Mouse (Mus musculus) midbrain, embryonic 15.5 days (tissue): ENCODE measurements at regions not wholly inside any gene's neighbourhood (a gene's known extent, or its start where the extent isn't known, plus 50 kb on each side); places are given as distances from the start of the nearest gene placed in this dataset.
A peak's percentile ranks its signal among the peaks of the same experiment; 100 is the strongest.

Experiments
- ATAC-seq: fragments of 200-750 bp; cut with Nextera tagmentation; replicated peaks from 2 replicates; pipeline ENCODE4 v1.8.0; 2017; ENCODE audit warnings: moderate TSS enrichment
- H3K27ac ChIP-seq: fragments of 300-500 bp; sonication (generic); 2 replicates; pipeline ENCODE4 v1.5.1; 2015; ENCODE audit warnings: mild to moderate bottlenecking, inconsistent platforms
- H3K27me3 ChIP-seq: fragments of 300-500 bp; sonication (generic); replicated peaks from 2 replicates; pipeline ENCODE4 v1.6.1; 2015; ENCODE audit warnings: inconsistent platforms
- H3K36me3 ChIP-seq: fragments of 300-500 bp; sonication (generic); replicated peaks from 2 replicates; pipeline ENCODE4 v1.6.1; 2015; ENCODE audit warnings: inconsistent platforms
- H3K4me1 ChIP-seq: fragments of 300-500 bp; sonication (generic); 2 replicates; pipeline ENCODE4 v1.6.1; 2015; ENCODE audit warnings: inconsistent platforms
- H3K4me2 ChIP-seq: fragments of 300-500 bp; sonication (generic); 2 replicates; pipeline ENCODE4 v1.6.1; 2015; ENCODE audit warnings: inconsistent platforms, mild to moderate bottlenecking, moderate library complexity
- H3K4me3 ChIP-seq: fragments of 300-500 bp; sonication (generic); 2 replicates; pipeline ENCODE4 v1.5.1; 2015; ENCODE audit warnings: mild to moderate bottlenecking, inconsistent platforms
- H3K9ac ChIP-seq: fragments of 300-500 bp; sonication (generic); 2 replicates; pipeline ENCODE4 v1.6.1; 2015; ENCODE audit warnings: mild to moderate bottlenecking, inconsistent platforms
- H3K9me3 ChIP-seq: fragments of 300-500 bp; sonication (generic); 2 replicates; pipeline ENCODE4 v1.6.1; 2016; ENCODE audit warnings: inconsistent platforms
- WGBS: fragments of 180-500 bp; shearing (Covaris S2); methylation state at CpG from one replicate; pipeline ENCODE4 v1.1.7; 2015; ENCODE audit warnings: mixed read lengths; 5-methylcytosine and 5-hydroxymethylcytosine counted together

DNA sequence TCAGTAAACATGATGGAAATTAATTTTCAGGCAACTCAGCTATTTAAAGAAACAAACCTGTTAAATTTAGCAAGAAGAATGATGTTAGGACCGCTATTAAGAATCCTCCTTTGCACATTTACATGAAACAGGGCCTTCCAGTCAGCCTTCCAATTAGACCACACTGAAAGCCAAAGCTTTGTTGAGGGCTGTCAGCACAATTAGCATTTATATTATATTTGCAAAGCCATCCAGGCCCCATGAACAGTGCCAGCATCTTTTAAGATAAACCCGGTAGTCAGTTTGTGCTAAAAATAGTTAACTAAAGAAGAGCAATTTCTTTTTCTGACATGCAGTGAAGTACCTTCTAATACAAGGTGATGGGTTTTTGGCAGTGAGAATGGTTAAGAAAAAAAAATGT lies 495.1 kb downstream of the Kcna4 start:
- ATAC-seq = peak; percentile 65
- no peak overlapping the region for H3K9ac ChIP-seq
- 34% methylated on average over 2 of the region's 2 CpGs for WGBS

DNA sequence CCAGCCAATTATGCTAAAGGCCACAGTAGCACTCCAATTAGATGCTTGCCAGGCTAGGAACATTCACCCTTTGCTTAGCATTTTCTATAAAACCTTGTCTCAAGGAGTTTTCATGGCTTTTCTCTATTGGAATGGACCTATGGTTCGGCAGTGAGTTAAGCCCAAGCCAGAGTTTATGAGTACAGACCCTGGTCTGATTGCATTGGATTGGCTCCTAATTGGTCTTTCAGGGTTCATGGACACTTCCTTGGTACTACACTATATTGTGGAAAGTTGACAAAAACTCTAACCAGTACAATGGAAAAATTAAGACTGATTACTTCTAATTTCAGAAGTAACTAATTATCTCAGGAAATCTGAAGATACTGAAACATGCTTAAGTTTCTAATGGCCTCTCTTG lies 506.5 kb downstream of the Kcna4 start:
- Histone ChIP-seq H3K4me1 (no peaks in the 10 kb centered on the region), H3K4me3 (no peak overlapping the region), H3K27me3 (no peaks in the 10 kb centered on the region), H3K27ac (no peak overlapping the region), H3K36me3 (no peaks in the 10 kb centered on the region), H3K9me3 (no peaks in the 10 kb centered on the region), H3K4me2 (no peak overlapping the region), H3K9ac (no peak overlapping the region)
- no peak for ATAC-seq
- WGBS = 95% methylated on average over 1 of the region's 1 CpGs

More for the DNA sequence above, 495.1 kb downstream of the Kcna4 start:
- no peaks in the 10 kb centered on the region for H3K27me3 ChIP-seq
- H3K9me3 ChIP-seq = no peaks in the 10 kb centered on the region
- no peaks in the 10 kb centered on the region for H3K36me3 ChIP-seq
- H3K4me3 ChIP-seq = no peak overlapping the region
- no peaks in the 10 kb centered on the region for H3K4me1 ChIP-seq
- H3K27ac ChIP-seq = no peak overlapping the region
- no peak overlapping the region for H3K4me2 ChIP-seq

DNA sequence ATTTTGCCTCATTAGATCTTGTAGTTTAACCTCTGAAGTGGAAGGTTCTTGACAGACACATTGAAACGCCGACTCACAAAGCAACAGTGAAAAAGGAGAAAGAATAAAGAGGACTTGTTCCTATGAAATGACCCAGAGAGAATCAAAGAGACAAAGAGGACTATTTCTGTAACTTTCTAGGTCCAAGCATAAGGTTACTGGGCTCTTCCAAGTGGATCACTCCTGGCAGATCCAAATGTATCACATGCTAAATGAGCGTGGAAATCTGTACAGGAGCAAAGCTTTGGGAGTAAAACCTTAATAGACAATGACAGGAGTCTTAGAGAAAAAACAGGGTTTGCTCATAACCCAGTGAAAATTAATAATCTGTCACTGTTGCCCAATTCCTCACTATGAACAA lies 522.8 kb downstream of the Kcna4 start:
- Histone ChIP-seq H3K4me1 (0 out of 2 replicates have a peak, but pooled peaks cover 3% of the 10 kb centered on the region), H3K27me3 (no peaks in the 10 kb centered on the region), H3K4me2 (no peak overlapping the region), H3K9me3 (no peaks in the 10 kb centered on the region), H3K36me3 (no peaks in the 10 kb centered on the region), H3K4me3 (no peak overlapping the region), H3K27ac (no peak overlapping the region), H3K9ac (no peak overlapping the region)
- no peak for ATAC-seq
- WGBS = 27% methylated on average over 3 of the region's 3 CpGs

DNA sequence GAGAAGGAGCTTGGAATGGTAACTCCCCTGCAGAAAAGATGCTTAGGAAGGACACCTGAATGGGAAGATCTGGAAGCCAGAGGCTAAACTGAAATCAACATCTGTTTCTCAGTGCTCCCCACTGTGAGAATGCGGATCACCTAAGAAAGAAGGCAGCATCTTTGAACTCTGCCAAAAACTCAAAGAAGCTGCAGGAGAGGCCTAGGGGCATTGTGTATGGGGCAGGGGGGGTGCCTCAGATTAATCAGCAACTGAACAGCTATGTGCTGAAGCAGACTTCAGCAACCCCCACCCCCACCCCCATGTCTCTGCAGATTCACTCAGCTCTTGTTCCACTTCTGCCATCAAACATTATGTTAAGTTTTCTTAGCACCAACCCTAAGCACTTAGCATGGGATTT lies 523.6 kb downstream of the Kcna4 start:
- Histone ChIP-seq H3K4me2 (no peak overlapping the region), H3K27ac (no peak overlapping the region), H3K4me1 (0 out of 2 replicates have a peak, but pooled peaks cover 3% of the 10 kb centered on the region), H3K9ac (no peak overlapping the region), H3K4me3 (no peak overlapping the region), H3K27me3 (no peaks in the 10 kb centered on the region), H3K36me3 (no peaks in the 10 kb centered on the region), H3K9me3 (no peaks in the 10 kb centered on the region)
- no peak; the same call in 1 of the 2 replicates for ATAC-seq
- 4% methylated on average over 1 of the region's 1 CpGs for WGBS
